Mouse (Mus musculus): Measurements from ENCODE around the gene Pabpc4. TPM values are rescaled to one million over a fixed set of nuclear protein-coding genes. Genes with fewer than 3 reads are reported as not detected.

Gene Pabpc4
- polyA plus RNA-seq (2014; fragmentation: Nextera tagmentation; extraction: Ambion mirVana): 119 and 147 TPM in 2 replicates

DNA sequence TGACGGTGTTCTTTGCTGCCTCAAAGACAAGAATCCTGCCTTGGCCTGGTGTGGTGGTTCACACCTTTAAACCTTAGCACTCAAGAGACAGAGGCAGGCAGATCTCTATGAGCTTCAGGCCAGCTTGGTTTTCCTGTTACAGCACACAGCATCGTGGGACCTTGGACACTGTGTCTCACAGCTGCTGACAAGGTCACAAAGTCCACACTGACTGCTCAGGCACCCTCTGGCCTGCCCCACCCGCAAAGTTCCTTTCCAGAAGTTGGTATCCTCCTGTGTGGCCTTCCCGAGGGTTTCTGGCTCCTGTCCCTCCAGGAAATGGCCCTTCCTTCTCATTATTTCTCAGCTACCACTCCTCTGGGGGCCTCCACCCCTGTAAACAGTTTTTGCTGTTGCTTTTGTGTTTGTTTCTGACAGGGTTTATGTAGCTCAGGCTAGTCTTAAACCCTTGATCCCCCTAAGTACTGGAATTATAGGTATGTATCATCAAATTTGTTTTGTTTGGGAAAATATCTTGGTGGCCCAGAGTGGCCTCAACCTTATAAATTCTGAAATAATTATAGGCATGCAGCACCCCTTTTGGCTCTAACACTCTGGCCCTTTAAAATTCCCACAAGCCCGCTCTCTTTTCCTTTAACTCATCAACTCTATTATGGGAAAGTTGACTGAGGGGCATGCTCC is at the start of gene Pabpc4:
TSS of gene Pabpc4 (plus strand) at position 631 of the 681 bp plus-strand sequence.
- Histone ChIP-seq H3K4me2 (no peak within 1 kb of the TSS), H3K36me3 (ENCODE audit: control insufficient read depth, insufficient read depth, low read length) (no peaks in the 10 kb centered on the region), H3K27ac (ENCODE audit: low read depth, low read length) (no peak within 1 kb of the TSS), H3K4me1 (replicated peaks; ENCODE audit: control insufficient read depth, insufficient read depth, low read length) (0 out of 2 replicates have a peak, but pooled peaks cover 2% of the 10 kb centered on the region), H3K9me3 (ENCODE audit: control insufficient read depth, low read length) (no peaks in the 10 kb centered on the region), H3K9ac (ENCODE audit: low read depth, low read length) (no peak within 1 kb of the TSS), H3K4me3 (ENCODE audit: low read depth, low read length) (no peak within 1 kb of the TSS), H3K27me3 (replicated peaks; ENCODE audit: control insufficient read depth, insufficient read depth, low read length) (0 out of 2 replicates have a peak, but pooled peaks cover 3% of the 10 kb centered on the region)
- DNase-seq (ENCODE audit: low spot score): no peak
- no peak for ATAC-seq (replicated peaks; ENCODE audit: low FRiP score)
- 66% methylated on average over 5 of the region's 5 CpGs for WGBS

DNA sequence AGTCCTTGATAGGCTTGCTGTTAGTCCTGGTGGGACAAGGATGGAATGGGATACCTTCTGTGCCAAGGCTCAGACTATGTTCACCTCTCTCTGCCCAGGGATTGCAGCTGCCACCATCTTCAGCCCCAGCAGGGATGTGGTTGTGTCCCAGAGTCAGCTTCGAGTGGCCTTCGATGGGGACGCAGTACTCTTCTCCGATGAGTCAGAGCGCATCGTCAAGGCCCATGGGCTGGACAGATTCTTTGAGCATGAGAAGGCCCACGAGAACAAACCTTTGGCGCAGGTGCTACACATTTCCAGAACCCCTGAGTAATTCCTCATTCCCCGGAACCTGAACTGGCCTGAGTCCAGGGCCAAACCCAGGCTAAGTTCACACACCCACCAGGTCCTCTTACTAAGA is 48.2 kb upstream of the Pabpc4 start:
- peaks cover 4% of the 10 kb centered on the region for H3K27me3 ChIP-seq (replicated peaks; ENCODE audit: control insufficient read depth, insufficient read depth, low read length)
- H3K4me2 ChIP-seq: no peak overlapping the region
- no peak overlapping the region for H3K9ac ChIP-seq (ENCODE audit: low read depth, low read length)
- H3K4me1 ChIP-seq (replicated peaks; ENCODE audit: control insufficient read depth, insufficient read depth, low read length): no peaks in the 10 kb centered on the region
- no peak overlapping the region for H3K4me3 ChIP-seq (ENCODE audit: low read depth, low read length)
- no peaks in the 10 kb centered on the region for H3K9me3 ChIP-seq (ENCODE audit: control insufficient read depth, low read length)
- 87% methylated on average over 9 of the region's 9 CpGs for WGBS
- H3K36me3 ChIP-seq (ENCODE audit: control insufficient read depth, insufficient read depth, low read length): no peaks in the 10 kb centered on the region
- DNase-seq (ENCODE audit: low spot score) (no peak), ATAC-seq (replicated peaks; ENCODE audit: low FRiP score) (no peak)
- H3K27ac ChIP-seq (ENCODE audit: low read depth, low read length): no peak overlapping the region

DNA sequence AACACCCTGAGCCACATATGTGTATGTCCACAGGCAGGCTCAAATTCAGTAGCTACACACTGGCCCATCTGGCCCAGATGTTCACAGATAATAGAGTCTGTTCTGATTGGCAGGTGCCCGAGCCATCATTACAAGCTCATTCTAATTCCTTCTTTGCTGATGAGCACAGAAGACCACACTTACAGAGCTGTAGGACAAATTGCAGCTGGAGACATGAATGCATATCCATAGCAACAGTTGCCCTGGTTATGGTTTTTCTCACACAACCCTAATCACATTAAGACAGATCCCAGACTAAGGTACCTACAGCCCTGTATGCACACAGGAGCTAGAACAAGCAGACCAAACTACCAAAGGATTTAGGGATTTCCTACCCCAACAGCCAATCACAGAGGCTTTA is 46.8 kb upstream of the Pabpc4 start:
- Histone ChIP-seq H3K4me1 (replicated peaks; ENCODE audit: control insufficient read depth, insufficient read depth, low read length) (no peaks in the 10 kb centered on the region), H3K4me2 (no peak overlapping the region), H3K4me3 (ENCODE audit: low read depth, low read length) (no peak overlapping the region), H3K36me3 (ENCODE audit: control insufficient read depth, insufficient read depth, low read length) (no peaks in the 10 kb centered on the region), H3K27me3 (replicated peaks; ENCODE audit: control insufficient read depth, insufficient read depth, low read length) (peaks cover 2% of the 10 kb centered on the region), H3K9ac (ENCODE audit: low read depth, low read length) (no peak overlapping the region), H3K9me3 (ENCODE audit: control insufficient read depth, low read length) (no peaks in the 10 kb centered on the region), H3K27ac (ENCODE audit: low read depth, low read length) (no peak overlapping the region)
- 76% methylated on average over 1 of the region's 1 CpGs for WGBS
- ATAC-seq (replicated peaks; ENCODE audit: low FRiP score) (no peak), DNase-seq (ENCODE audit: low spot score) (no peak)

DNA sequence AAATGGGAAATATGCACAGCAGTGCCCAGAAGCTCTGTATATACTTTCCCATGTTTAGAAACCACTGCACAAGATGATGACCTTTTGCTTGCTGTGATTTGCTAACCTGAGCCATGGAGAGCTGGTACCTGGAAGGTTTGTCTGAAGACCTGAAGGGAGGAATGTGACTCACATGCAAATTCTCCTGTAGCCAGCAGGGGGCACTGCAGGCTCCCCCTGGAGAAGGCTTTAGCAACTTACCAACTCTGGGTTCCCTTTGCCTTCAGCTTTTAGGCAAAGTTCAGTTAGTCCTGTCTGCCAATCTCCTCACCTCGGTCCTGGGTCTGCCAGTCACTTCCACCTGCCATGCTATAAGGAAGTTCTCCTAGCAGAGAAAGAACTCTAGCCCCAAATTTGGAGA is 45.4 kb upstream of the Pabpc4 start:
- 9% methylated on average over 1 of the region's 1 CpGs for WGBS
- ATAC-seq (replicated peaks; ENCODE audit: low FRiP score) (no peak), DNase-seq (ENCODE audit: low spot score) (no peak)
- Histone ChIP-seq H3K4me1 (replicated peaks; ENCODE audit: control insufficient read depth, insufficient read depth, low read length) (no peaks in the 10 kb centered on the region), H3K4me2 (no peak overlapping the region), H3K9ac (ENCODE audit: low read depth, low read length) (no peak overlapping the region), H3K4me3 (ENCODE audit: low read depth, low read length) (no peak overlapping the region), H3K9me3 (ENCODE audit: control insufficient read depth, low read length) (no peaks in the 10 kb centered on the region), H3K27me3 (replicated peaks; ENCODE audit: control insufficient read depth, insufficient read depth, low read length) (peaks cover 2% of the 10 kb centered on the region; the same call in 1 of the 2 replicates), H3K27ac (ENCODE audit: low read depth, low read length) (no peak overlapping the region), H3K36me3 (ENCODE audit: control insufficient read depth, insufficient read depth, low read length) (no peaks in the 10 kb centered on the region)

DNA sequence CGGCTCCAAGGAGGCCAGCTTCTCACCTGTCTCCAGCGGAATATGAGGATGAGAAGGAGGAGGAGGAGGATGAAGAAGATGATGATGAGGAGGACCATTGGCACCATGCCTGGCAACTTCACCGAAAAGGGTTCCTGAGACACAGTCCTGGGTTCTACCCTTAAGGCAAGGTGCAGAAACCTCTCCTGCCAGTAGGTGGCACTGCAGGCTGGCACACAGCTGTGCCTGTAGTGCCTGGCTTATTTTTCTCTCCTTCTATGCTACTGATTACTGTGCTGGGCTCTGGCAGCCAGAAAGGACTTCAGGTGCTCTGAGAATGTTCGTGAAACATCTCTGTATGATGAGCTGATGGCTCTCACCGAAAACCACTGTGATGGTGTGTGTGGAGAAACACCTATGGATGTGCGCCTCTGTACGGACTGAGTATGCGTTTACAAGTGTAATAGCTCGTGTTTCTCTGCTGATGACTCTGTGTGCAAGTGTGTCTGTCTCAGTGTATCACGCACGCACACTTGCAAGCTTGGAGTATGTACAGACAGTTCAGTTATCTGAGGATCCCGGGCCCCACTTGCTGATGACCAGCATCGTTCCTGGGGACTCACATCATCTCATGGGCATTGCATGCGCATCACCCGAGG is 42.3 kb upstream of the Pabpc4 start:
- Histone ChIP-seq H3K4me1 (replicated peaks; ENCODE audit: control insufficient read depth, insufficient read depth, low read length) (no peaks in the 10 kb centered on the region), H3K4me3 (ENCODE audit: low read depth, low read length) (no peak overlapping the region), H3K27me3 (replicated peaks; ENCODE audit: control insufficient read depth, insufficient read depth, low read length) (0 out of 2 replicates have a peak, but pooled peaks cover 2% of the 10 kb centered on the region), H3K27ac (ENCODE audit: low read depth, low read length) (no peak overlapping the region), H3K36me3 (ENCODE audit: control insufficient read depth, insufficient read depth, low read length) (no peaks in the 10 kb centered on the region), H3K4me2 (no peak overlapping the region), H3K9ac (ENCODE audit: low read depth, low read length) (no peak overlapping the region), H3K9me3 (ENCODE audit: control insufficient read depth, low read length) (no peaks in the 10 kb centered on the region)
- WGBS: 70% methylated on average over 15 of the region's 15 CpGs
- DNase-seq (ENCODE audit: low spot score): peak; percentile 60
- ATAC-seq (replicated peaks; ENCODE audit: low FRiP score): peak; percentile 68

DNA sequence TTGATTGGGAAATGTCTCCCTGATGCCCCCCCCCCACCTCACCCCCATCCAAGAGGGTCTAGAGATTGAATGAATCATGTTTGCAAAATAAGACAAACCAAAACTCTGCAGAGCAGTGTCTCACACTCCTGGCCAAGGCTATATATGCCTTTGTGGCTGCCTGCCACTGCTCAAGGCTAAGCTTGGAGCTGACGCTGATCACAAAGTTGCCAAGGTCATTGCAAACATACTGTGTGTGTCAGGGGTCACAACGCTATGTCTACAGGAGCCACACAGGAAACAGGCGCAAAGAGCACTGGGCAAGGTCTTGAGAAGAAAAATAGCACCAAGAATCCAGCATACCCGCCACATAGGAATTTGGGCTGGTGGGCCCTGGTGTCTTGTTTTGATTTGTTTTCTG is 41.5 kb upstream of the Pabpc4 start:
- no peak overlapping the region for H3K27ac ChIP-seq (ENCODE audit: low read depth, low read length)
- WGBS: 62% methylated on average over 4 of the region's 4 CpGs
- no peak overlapping the region for H3K9ac ChIP-seq (ENCODE audit: low read depth, low read length)
- H3K4me3 ChIP-seq (ENCODE audit: low read depth, low read length): no peak overlapping the region
- H3K27me3 ChIP-seq (replicated peaks; ENCODE audit: control insufficient read depth, insufficient read depth, low read length): 0 out of 2 replicates have a peak, but pooled peaks cover 2% of the 10 kb centered on the region
- H3K9me3 ChIP-seq (ENCODE audit: control insufficient read depth, low read length): no peaks in the 10 kb centered on the region
- no peak overlapping the region for H3K4me2 ChIP-seq
- no peaks in the 10 kb centered on the region for H3K4me1 ChIP-seq (replicated peaks; ENCODE audit: control insufficient read depth, insufficient read depth, low read length)
- no peak for ATAC-seq (replicated peaks; ENCODE audit: low FRiP score)
- no peak for DNase-seq (ENCODE audit: low spot score)
- H3K36me3 ChIP-seq (ENCODE audit: control insufficient read depth, insufficient read depth, low read length): no peaks in the 10 kb centered on the region

DNA sequence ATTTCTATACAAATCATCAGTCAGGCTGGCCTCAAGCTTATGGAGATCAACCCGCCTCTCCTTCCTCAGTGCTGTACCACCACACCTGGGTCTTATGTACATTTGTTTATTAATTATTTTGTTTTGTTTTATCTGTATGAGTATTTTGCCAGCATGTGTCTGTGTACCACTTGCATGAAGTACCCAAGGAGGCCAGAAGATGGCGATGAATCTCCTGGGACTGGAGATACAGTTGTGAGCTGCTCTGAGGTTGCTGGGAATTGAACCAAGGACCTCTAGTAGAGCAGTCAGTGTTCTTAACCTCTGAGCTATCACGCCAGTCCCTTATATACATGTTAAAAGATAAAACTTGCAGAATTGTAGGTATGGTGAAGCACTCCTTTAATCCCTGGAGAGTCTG is 38.8 kb upstream of the Pabpc4 start:
- H3K4me3 ChIP-seq (ENCODE audit: low read depth, low read length): no peak overlapping the region
- no peaks in the 10 kb centered on the region for H3K36me3 ChIP-seq (ENCODE audit: control insufficient read depth, insufficient read depth, low read length)
- H3K4me2 ChIP-seq: no peak overlapping the region
- no peak overlapping the region for H3K27ac ChIP-seq (ENCODE audit: low read depth, low read length)
- H3K9ac ChIP-seq (ENCODE audit: low read depth, low read length): no peak overlapping the region
- no peaks in the 10 kb centered on the region for H3K27me3 ChIP-seq (replicated peaks; ENCODE audit: control insufficient read depth, insufficient read depth, low read length)
- 40% methylated on average over 3 of the region's 3 CpGs for WGBS
- DNase-seq (ENCODE audit: low spot score) (no peak), ATAC-seq (replicated peaks; ENCODE audit: low FRiP score) (no peak)
- H3K4me1 ChIP-seq (replicated peaks; ENCODE audit: control insufficient read depth, insufficient read depth, low read length): peaks cover 3% of the 10 kb centered on the region; the same call in 1 of the 2 replicates
- no peaks in the 10 kb centered on the region for H3K9me3 ChIP-seq (ENCODE audit: control insufficient read depth, low read length)

DNA sequence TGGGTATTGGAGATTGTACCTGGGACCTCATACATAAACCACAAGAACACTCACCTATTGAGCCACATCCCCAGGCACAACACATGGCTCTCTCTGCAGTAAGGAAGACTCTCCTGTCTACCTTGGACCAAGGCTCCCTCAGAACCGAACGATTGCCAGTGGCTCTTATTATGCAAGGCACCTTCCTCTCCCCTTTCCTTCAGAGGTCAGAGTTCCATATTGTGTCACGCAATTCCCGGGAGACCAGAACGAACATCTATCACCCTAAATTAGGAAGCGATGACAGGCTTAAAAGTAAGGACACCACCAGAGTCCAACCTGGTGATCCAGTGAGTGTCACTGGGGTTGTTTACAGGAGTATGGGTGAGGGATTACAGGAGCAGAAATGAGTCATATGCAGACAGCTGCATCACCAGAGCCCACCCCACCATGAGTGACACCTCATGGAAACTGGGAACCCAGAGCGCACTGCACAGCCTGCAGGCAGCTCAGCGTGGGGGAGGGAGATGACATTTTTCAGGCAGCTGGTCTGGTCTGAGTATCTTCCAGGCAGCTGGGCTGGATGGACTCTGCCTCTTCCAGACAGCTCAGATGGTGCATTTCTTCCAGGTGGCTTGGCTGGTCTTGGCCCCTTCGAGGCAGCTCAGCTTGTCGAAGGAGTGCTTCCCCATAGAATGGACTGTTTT is 36.3 kb upstream of the Pabpc4 start:
- WGBS: 66% methylated on average over 10 of the region's 10 CpGs
- H3K36me3 ChIP-seq (ENCODE audit: control insufficient read depth, insufficient read depth, low read length): no peaks in the 10 kb centered on the region
- no peaks in the 10 kb centered on the region for H3K9me3 ChIP-seq (ENCODE audit: control insufficient read depth, low read length)
- H3K4me1 ChIP-seq (replicated peaks; ENCODE audit: control insufficient read depth, insufficient read depth, low read length): peaks cover 3% of the 10 kb centered on the region; the same call in 1 of the 2 replicates
- no peak for DNase-seq (ENCODE audit: low spot score)
- H3K27ac ChIP-seq (ENCODE audit: low read depth, low read length): no peak overlapping the region
- no peaks in the 10 kb centered on the region; the same call in 1 of the 2 replicates for H3K27me3 ChIP-seq (replicated peaks; ENCODE audit: control insufficient read depth, insufficient read depth, low read length)
- ATAC-seq (replicated peaks; ENCODE audit: low FRiP score): no peak
- H3K4me3 ChIP-seq (ENCODE audit: low read depth, low read length): no peak overlapping the region
- H3K4me2 ChIP-seq: no peak overlapping the region
- no peak overlapping the region for H3K9ac ChIP-seq (ENCODE audit: low read depth, low read length)

Measured in liver, embryonic 11.5 days (tissue).